Mouse (Mus musculus) retina, postnatal 7 days (tissue): ENCODE data around the gene Olfr784.
"Not testable (repeated sequence)": the region's sequence is repeated elsewhere in the genome, so short reads cannot be mapped to it uniquely, and the experiment has no call there.

Experiments
- DNase-seq: peaks from one replicate; pipeline ENCODE4 v3.0.0-alpha.2; 2012; ENCODE audit warnings: low read depth, low spot score

Gene Olfr784

DNA sequence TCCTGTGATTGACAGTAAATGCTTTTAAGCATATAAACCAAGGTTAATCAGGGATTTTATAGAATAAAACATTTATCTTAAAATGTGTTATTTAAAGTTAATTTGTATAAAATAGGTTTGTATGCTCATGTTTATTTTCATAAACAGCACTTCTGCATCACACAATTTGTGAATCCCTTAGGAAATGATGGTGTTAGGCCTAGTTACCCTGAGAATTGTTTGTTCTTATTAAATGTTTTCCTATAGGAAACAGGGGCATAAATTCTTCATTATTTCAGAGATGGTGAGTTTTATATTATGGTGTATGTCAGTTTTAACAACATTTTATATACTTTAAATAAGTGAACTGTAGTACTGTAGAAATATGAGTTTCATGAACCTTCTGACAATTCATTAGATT, at the start of gene Olfr784:
Gene Olfr784, plus strand, starts transcription at position 301 of the 400 bp plus-strand sequence.
- DNase-seq, result no peak

- no peak for DNase-seq
These were observed 35.3 kb upstream of the Olfr784 start, which contains the start of gene Olfr782 for GRCm38 (mm10) chr10:129348550-129348949. Gene Olfr782, plus strand, starts transcription at chr10:129348850.

DNA sequence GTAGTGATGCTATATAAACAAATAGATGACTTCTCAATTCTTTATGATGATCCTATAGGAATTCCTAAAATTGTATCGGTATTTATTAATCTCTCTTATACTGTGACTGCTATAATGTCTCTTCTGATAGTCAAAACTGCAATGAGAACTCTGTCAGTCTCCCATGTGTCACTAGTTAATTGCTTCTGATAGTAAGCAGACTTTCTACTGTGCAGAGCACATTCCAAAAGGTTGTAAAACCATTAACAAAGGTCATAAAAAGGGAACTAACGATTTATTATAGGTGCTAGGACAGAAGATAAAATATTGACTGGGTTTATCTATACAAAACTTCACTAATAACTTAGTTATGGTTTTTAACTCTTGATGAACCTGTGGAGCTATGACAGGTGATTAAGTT, 31.4 kb upstream of the Olfr784 start:
- DNase-seq, result not testable (repeated sequence)

GRCm38 (mm10) chr10:129356496-129356895, 27.4 kb upstream of the Olfr784 start:
- not testable (repeated sequence) for DNase-seq

DNA sequence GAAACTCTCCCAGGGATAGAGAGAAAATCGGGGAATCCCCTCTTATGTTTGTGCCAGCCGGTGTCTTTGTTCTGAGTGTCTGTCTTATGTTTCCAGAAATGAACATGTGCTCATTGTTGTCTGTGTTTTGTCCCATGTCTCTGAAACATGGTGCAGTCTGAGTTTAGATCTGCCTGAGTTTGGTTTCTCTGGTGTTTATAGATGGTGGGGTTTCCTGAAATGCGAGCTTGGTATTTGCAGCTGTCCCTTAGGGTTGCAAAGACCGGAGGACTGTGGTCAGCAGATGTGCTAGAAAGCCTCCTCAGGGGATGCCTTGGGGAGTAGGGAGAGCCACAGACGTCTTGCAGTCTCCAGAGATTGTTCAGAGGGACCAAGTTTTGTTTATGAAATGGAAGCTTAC, 26.6 kb upstream of the Olfr784 start:
- DNase-seq, result no peak

DNA sequence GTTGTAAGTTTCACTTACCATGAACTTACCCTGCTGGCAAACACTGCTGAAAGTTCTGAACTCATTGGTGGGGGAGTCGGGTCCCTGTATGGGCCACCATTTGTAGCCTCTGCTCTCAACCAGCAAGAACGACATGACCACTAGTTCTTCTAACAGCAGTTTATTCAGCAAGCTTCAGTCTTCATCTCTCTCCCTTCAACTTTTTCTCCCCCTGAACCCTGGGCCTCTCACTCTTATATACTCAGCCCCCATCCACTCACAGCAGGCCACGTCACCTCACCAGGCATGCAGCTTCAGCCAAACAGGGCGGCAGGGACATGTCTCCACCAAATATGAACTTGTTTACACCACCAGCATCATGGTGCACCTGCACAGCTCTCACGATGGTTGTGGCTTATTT, 9.8 kb upstream of the Olfr784 start:
- DNase-seq, result not testable (repeated sequence)

- DNase-seq, result no peak
These were observed 17.0 kb downstream of the Olfr784 start for GRCm38 (mm10) chr10:129400892-129401291.

GRCm38 (mm10) chr10:129405126-129405525, 21.2 kb downstream of the Olfr784 start, which contains the start of gene Olfr785:
Gene Olfr785, plus strand, starts transcription at chr10:129405426.
- no peak for DNase-seq

GRCm38 (mm10) chr10:129427006-129427405, 43.1 kb downstream of the Olfr784 start, which contains the start of gene Olfr786:
Gene Olfr786, plus strand, starts transcription at chr10:129427306.
- no peak for DNase-seq
